Mouse (Mus musculus) v-Abl transformed pro-B cells (cell line): Measurements from ENCODE around the gene Adgrl3.

Experiments
- in situ Hi-C, 2 experiments: fragments of 400-800 bp; cut with MboI; formaldehyde crosslinking; loops; one replicate each; pipeline ENCODE4 v1.15.1; 2025; ENCODE audit not compliant: unreplicated experiment in 2 of 2

Gene Adgrl3

GRCm38 (mm10) chr5:81073875-81074274 is 53.9 kb downstream of the Adgrl3 start:
- in situ Hi-C loops: no loop called here

DNA sequence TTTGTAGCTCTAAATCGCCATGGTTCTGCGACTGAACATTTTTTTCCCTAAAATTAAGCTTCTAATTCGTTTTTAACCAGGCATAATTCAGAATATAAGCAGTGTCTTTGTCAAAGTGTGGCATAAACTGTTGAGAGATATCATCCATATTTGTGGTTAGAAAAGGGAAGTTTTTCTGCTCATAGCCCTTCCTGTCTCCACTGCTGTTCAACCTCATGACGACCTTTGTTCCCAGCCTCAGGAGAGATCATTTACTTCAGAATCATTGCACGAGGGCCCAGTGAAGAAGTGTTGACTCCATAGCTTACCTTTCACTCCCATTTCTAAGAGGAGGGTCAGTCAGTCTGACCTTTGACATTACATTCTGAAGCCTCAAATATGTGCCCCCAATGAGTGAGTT is 56.4 kb downstream of the Adgrl3 start:
- in situ Hi-C loops: no loop called here

- in situ Hi-C loops: no loop called here
Observed at GRCm38 (mm10) chr5:81077031-81077430, 57.1 kb downstream of the Adgrl3 start.

GRCm38 (mm10) chr5:81077990-81078389 is 58.1 kb downstream of the Adgrl3 start:
- in situ Hi-C loops: no loop called here

DNA sequence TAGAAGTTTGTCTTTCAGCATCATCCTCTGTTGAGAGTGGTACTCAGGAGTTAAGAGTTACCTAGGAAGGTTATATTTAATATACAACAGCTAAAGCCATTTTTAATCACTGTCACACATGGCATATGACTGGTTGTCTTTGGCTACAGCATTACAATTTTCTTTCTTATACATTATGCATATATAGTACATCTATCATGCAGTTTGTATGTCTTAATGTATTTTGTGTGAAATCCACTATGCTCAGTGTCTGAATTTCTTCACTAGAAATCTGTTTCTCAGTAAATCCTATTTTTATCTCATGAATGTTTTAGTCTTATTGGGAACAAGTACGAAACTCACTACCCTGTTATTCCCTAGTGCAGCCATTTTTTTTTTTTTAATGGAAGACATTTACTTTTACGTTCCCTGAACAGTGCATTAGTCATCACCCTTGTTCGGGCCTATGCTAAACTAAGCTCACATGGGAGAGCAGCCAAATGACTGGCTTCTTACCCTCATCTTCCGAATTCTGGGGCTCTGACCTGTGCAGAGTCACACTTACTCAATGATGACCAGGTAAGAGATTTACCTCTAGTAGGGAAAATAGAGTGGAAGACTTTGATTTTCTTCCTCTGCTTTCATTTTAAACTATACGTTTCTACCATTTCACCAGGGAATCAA is 63.9 kb downstream of the Adgrl3 start:
- in situ Hi-C loops: no loop called here

DNA sequence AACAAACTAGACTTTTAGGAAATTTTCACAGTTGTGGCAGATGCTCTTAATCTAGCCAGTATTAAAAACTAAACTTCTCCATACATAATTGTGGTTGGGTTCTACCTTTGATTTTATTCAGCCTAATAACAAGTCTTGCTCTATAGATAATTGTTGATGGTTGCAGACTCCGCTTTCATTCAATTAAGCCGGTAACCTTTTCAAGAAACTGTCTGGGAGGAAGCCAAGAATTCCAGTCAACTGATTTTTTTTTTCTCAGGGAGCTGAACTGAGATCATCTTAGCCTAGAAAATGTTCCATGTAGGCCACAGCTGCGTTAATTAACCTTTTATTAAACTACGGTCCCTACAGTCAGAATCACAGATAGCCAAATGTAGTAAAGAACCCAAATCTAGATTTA is 65.2 kb downstream of the Adgrl3 start:
- in situ Hi-C loops: no loop called here

GRCm38 (mm10) chr5:81088667-81089066 is 68.7 kb downstream of the Adgrl3 start:
- in situ Hi-C loops: no loop called here

- in situ Hi-C loops: no loop called here
Observed at GRCm38 (mm10) chr5:81094618-81095017, 74.7 kb downstream of the Adgrl3 start.

GRCm38 (mm10) chr5:81097131-81097530 is 77.2 kb downstream of the Adgrl3 start:
- in situ Hi-C loops: no loop called here

- in situ Hi-C loops: no loop called here
Observed at GRCm38 (mm10) chr5:81107431-81107830, 87.5 kb downstream of the Adgrl3 start.

DNA sequence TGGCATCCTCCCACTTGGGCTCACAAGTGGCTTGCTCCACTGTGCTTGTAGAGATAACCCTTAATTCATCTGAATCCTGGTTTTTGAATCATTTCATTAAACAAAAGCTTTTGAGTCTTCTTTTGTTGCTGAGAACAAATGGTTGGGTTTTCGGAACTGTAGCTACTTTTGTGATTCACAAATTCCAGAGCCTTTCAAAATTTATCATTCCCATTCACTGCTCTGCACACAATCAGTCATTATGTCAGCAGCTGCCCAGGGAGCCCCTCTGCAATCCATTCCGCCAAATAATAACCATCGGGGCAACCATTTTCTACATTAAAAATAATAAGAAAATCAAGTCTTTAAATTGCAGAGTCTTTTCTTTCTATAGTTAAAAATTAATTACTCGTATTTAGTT is 104.5 kb downstream of the Adgrl3 start:
- in situ Hi-C loops: no loop called here

DNA sequence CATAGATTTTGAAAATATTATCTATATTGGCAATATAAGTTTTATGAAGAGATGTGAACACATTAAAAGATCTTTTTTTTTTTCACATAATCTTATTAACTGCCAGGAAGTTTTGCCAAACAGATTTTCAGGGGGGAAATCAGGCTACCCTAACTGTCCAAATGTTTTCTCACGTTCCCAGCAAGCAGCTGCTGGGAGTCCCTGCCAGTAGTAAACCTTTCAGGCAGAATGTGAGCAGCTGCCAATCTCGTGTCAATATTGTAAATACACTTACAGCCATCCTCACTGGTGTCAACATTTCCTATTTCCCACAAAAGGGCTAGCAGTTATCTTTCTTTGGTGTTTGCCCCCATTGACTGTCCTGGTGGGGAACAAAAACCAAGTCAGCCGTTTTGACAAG is 107.7 kb downstream of the Adgrl3 start:
- in situ Hi-C loops: no loop called here

DNA sequence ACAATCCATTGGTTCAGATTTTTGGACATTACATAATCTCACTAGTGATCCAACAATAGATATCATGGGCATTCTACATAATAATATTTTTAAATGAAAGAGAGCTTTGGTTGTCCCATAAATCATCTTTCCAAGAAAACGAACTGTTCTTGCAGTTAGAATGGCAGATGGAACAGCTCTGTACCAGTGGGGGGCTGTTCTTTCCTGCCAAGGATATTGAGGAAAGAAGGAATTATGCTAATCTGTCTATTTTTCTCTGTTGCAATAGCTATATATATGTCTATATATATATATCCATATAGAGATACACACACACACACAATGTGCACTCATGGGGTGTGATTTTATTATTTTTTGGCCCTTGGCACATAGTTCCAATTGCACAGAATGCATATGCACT is 116.5 kb downstream of the Adgrl3 start:
- in situ Hi-C loops: no loop called here

GRCm38 (mm10) chr5:81155791-81156190 is 135.9 kb downstream of the Adgrl3 start:
- in situ Hi-C loops: no loop called here

DNA sequence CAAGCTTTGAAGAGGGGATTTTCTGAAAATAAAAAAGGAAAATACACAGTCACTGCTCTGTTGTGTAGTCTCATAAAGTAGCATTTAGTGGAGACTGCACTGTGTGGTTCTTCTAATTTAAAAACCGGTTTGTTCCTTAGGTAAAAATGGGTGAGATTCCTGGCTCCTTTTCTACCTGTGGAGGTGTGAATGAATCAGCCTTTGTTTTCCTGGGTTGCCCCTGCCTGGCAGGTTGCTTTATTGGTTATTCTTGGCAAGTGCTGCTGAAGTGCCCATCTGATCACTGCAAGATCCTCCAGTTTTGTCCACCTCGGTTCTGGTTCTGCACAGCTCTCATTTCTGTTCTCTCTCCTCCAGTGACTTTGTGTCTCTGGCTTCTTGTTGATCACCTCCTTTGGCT is 136.3 kb downstream of the Adgrl3 start:
- in situ Hi-C loops: no loop called here

DNA sequence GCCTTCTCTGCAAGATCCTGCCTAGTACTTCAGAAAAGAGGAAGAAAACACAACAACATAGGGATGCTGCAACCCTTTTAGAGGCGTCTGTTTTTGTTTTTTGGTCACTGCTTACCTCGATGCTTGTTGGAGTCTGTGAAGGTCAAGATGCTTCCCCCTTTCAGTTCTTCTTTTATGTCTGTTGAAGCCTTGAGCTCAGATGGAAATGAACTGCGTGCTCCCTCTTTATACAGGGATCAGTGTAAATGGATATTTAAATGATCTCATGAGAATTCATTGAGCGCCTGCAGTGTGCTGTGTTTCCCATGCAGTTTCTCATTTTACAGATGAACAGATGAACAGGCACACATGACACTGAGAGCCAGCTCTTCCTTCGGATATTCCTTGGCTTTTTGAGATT is 136.9 kb downstream of the Adgrl3 start:
- in situ Hi-C loops: no loop called here

GRCm38 (mm10) chr5:81159013-81159412 is 139.1 kb downstream of the Adgrl3 start:
- in situ Hi-C loops: no loop called here

DNA sequence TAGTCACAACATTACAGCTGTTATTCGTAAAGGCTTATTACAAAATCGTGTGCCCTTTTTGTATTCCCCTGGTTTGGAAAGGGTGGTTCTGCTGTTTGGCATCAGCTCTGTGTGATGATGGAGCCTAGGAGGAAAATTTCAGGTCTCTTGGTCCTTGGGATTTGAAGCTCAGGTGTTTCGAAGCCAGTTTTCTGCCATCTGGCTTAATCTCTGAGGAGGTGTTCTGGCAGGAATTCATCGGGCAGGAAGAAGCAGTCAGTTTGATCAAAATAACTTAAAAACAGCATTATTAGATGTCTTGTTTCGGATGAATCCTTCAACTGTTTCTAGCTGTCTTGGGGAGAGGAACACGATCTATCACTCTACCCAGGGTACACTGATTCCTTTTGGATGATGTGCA is 140.5 kb downstream of the Adgrl3 start:
- in situ Hi-C loops: no loop called here

GRCm38 (mm10) chr5:81188871-81189485 is 169.0 kb downstream of the Adgrl3 start:
- in situ Hi-C loops: no loop called here

DNA sequence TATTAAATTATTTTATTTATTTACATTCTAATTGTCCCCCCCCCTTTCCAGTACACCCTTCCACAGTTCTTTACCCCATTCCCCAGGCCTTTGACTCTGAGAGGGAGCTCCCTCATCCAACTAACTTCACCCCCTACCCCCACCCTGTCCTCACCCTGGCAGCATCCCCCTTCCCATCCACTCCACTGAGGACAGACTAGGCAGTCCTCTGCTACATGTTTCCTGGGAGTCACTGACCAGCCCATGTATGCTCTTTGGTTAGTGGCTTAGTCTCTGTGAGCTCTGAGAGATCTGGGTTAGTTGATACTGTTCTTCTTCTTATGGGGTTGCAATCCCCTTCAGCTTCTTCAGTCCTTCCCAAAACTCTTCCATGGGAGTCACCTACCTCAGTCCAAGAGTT is 180.4 kb downstream of the Adgrl3 start:
- in situ Hi-C loops: no loop called here

DNA sequence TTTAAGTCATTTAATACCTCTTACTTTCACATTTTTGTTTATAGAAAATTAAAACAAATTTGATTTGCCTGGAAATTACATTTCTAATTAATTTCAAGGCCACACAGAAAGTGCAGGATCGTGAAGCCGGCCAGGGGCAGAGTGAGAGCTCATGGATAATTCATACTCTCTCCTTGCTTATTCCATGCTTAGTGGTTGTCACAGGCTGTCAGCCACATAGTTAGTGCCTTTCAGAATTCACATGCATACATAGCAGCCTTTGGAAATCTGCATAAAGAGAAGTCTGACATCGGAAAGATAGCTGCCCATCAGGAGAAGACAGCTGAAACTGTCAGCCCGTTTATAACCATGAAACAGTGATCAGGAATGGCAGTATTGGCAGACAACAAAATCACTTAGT is 181.9 kb downstream of the Adgrl3 start:
- in situ Hi-C loops: no loop called here

DNA sequence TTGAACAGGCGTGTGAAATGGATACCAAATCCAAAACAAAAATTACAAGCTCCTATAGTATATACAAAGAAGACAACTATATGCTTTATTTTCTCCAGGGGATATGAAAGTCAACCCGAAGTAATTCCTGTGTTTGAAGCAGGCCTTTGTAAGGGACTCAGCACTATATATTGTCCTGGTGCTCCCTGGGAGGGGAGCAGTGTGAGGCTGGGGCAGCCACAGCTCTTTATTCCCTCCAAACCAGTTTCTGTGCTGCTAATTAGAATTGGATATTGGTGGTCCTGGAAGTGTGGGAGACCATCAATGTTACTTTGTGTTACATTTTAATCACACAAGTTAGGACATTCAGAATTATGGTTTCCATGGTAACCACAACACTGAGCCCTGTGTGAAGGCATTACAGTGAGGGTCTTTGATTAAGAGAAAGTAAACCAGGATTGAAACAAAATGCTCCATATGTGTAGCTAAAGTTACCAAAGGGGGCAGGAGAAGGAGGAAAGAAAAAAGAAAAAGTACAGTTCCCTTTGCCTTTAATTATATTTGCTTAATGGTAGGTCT is 198.6 kb downstream of the Adgrl3 start:
- in situ Hi-C loops: no loop called here
